Mouse (Mus musculus): ENCODE results near the gene Gm29427.

Gene Gm29427

DNA sequence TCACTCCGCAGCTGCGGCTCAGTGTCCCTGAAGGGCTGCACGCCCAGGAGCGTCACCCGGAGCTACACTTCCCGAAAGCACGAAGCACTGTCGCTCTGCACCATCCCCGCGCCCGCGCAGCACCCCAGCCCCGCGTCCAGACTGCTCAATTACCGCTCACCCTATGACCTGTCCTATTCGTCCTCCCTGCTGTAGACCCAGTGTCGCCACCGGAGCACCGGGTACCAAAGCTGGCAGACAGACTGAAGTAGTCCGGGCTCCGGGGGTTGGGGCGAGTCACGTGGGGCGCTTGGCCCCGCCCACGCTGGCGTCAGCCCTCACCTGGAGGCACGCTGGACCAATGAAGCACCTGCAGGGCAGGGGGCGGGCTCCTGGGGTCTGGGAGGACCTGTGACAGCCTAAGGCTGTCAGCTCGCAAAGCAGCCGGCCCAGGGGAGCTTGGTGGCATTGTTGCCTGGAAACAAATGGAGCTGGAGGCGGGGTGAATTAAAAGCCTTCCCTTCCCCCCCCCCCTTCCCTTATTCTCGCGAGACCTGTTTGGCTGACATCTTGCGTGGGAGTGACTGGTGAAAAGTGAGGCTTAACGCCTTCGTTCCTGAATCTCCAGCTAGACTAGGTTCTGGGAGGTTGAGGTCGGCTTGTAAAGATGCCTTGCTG, at the start of gene Gm29427:
Gene Gm29427 (minus strand): TSS at position 239 of the 657 bp plus-strand sequence.
- ATAC-seq (ENCODE audit: low TSS enrichment) = peak; percentile 77

DNA sequence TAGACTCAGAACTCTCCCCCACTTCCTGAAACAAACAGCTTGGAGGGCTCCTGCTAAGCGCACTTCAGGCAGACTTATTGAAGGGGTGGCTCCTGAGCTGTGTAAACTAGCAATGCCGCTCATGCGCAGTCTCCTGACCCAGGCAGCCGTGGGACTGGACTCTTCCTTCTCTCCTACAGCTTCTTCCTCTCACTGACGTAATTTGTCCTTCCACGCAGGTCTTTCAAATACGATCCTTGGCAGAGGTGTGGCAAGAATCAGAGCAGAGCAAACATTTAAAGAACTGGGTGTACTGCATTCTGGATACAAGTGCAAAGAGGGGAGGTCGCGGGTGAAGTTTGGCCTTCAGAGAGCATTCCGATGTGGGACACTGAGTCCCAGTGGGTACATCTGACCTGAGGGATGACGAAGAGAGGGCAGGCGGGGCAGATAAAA, 48.4 kb upstream of the Gm29427 start:
- ATAC-seq (ENCODE audit: low TSS enrichment) = no peak

DNA sequence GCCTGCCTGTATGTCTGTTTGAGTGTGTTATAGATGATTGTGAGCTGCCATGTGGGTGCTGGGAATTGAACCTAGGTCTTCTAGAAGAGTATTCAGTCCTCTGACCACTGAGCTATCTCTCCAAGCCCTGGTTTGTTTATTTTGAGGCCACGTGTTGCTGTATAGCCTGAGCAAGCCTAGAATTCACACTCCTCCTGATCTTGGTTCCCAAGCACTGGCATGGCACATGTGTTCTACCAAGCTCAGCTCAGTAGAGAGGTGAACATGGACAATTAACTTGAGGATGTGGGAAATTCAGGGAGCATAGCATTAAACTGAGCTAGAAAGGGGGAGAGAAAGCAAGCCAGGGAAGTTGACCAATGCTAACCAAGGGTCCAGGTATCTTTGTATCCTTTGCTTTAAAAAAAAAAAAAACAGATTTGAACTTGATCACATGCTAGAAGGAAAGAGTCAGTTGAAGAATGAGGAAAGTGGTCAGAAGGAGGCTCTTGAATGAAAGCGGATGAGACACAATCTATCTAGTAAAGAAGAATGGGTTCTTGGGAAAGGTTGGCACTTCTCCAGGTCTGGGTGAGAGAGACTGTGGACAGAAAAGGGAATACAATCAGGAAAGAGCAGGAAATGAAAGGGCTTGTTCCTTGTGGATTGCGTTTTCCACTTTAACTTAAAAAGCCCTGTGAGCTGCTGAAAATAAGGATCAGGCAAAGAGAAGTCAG, 46.6 kb upstream of the Gm29427 start:
- ATAC-seq (ENCODE audit: low TSS enrichment) = no peak

DNA sequence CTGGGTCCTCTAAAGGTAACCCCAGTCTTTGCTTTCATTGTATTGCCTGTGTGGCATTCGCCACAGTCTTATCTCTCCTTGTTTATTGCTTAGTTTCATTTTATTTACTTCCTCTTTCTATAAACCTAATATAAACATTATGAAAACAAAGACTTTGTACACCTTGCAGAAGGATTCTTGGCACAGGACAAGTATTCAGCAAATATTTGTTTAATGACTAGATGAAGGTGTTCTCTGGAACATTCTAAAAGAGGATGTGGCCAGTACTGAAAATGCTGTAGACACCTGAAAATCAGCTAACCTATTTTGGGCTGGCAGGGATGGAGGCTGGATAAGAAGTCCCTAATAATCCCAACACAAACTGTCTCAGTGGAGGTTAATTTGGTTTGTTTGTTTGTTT, 46.0 kb upstream of the Gm29427 start:
- ATAC-seq (ENCODE audit: low TSS enrichment) = no peak

DNA sequence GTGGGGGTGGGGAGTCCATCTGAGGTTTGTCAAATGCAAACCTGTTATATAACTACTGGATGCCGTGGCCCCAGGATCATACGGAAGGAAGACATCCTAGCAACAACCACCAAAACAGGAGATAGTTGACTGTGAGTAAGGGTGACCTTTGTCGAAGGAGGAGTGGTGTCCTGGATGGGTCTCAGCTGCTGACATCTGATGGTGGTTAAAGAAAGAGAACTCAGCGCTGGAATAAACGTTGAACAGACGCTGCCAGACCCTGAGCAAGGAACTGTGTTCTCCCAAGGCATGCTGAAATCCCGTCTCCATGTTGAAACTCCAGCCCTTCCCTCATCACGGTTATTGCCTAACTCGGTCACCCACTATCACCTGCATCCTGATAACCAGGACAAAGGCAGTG, 44.1 kb upstream of the Gm29427 start:
- ATAC-seq (ENCODE audit: low TSS enrichment) = no peak

DNA sequence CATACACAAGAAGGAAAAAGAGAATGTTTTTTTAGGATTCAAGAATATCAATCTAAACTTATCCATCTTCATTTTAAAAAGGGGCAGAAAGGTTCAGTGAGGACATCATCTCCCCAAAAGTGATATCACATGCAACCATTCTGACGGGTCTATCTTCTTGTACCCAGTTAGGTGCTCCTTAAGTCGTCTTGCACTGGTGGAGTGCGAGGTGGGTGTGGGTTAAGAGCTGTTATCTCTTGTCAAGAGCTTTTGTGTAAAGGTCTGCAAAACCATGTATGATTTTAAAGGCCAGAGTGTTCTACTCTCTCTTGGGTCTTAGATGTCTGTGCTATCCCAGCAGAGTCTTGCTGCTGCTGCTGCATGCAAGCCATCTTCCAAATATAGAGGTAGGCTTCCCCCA, 31.2 kb upstream of the Gm29427 start:
- ATAC-seq (ENCODE audit: low TSS enrichment) = no peak

DNA sequence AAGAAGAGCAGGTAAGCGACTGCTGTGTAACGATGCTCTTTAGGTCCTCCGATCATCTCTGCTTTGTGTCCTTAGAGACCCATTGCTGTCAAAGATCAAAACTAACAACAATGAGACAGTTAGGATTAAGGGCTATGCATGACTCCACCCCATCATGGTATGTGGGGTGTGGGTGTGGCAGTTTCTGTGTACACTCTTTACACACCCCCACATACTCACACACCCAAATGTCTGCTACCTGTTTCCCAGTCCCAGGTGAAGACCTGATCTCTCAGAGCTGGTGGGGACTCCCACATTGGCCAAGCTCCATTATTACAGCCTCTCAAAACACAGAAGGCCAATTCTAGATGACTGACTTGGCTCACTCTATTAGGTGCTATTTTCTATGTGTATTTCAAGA, 30.0 kb upstream of the Gm29427 start:
- ATAC-seq (ENCODE audit: low TSS enrichment) = no peak

DNA sequence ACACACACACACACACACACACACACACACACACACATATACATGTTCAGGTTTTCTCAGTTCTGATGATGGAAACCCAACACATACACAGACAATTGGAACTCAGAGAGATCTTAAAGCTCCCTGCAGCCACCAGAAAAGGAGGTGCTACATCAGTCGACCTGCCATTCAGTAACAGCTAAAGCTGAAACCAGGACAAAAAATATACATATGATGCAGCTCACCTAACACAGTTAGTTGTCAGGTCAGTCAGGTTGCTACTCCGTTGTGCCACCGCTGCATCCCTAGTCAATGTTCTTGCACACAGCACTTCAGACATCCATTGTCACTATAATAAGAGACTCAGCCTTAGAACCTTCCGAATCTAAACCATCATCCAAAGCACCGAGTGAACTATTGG, 29.4 kb upstream of the Gm29427 start:
- no peak for ATAC-seq (ENCODE audit: low TSS enrichment)

DNA sequence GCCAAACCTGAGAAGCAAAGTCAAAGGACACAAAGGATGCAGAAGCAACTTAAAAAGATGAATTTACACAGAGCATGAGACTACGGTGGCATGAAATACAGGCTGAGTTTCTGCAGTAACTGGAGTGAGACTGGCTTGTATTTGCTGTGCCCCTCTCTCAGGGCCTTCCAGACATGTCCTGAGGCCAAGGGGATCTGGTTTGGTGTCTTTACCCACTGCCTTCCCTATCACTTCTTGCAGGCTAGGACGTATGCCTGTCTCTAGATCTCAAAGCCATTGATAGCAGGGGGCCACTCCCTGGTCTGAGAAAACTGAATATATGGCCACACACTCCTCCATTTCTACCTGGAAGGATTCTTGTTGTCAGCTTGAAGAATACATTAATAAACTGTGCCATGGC, 28.6 kb upstream of the Gm29427 start:
- no peak for ATAC-seq (ENCODE audit: low TSS enrichment)

DNA sequence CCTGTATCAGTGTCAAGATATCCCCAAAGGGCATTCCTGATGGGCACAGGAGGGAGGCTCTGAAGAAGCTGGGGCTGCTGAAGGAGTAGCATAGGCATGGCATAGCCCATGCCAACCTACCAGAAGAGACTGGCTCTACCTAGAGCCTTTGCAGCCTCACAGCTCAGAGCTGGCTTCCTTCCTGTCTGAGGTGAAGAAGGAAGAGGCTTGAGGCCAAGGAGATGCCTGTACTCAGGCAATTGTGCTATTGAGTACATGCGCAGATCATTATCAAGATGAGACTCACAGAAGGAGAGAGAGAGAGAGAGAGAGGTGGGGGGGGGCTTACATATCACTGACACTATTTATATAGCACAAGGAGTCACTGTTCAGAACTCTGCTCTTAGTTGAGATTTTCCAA, 28.2 kb upstream of the Gm29427 start:
- no peak for ATAC-seq (ENCODE audit: low TSS enrichment)

DNA sequence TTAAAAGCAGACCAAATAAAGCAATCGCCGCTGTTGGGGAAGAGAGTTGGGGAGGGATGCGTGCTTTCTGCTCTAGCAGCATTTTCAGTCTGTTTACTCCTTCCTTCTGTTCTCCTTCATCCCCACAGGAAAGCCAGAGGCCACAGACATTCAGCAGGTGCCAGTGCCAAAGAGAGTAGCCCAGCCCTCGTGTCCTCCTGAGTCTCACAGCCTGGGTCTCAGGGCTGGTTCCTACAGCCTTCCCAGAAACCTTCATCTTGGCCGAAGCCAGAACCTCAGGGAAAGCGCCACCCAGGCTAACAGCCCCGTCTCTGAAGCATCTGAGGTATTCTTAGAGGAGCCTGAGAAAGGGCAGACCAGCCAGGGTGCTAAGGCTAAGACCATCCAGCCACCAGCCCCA, 26.6 kb upstream of the Gm29427 start:
- ATAC-seq (ENCODE audit: low TSS enrichment) = no peak

DNA sequence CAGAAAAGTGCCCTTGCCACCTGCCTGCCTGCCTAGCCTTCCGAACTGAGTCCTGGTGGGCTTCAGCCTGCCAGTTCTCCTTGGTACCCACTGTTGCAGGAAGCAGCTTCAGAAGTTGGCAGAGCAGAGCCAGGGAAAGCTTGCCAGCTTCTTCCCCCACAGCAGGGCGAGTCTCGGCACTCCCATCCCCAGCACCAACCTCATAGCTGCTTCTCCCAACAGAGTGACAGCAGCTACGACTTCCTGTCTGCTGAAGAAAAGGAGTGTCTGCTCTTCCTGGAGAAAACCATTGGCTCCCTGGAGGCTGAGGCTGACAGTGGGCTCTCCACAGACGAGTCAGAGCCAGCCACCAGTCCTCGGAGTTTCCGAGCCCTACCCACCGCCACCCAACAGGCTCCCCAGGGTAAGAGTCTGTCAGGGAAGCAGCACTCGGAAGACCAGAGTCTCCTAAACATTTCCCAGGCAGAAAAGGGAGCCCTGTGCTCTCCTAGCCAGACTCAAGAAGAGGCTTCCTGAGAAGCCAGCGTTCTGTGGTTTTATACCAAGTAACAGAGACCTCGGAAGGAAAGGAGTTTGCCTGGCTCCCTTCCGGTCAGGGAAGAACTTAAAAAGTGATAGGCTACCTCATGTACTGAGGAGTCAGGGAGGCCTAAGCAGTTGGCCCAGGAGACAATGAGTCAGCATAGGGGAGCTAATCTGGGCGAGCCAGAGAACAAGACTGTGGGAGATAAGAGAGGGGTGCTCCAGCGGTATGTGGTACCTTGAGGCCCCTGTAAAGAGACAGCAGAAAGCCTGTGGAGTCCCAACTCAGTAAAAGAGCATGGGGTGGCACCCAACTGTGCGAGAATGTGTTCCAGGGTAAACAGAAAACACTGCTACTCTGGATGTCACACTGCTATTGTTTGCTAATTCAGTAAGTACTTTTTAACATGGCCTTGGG, 25.5 kb upstream of the Gm29427 start:
- peak; percentile 97 for ATAC-seq (ENCODE audit: low TSS enrichment)

DNA sequence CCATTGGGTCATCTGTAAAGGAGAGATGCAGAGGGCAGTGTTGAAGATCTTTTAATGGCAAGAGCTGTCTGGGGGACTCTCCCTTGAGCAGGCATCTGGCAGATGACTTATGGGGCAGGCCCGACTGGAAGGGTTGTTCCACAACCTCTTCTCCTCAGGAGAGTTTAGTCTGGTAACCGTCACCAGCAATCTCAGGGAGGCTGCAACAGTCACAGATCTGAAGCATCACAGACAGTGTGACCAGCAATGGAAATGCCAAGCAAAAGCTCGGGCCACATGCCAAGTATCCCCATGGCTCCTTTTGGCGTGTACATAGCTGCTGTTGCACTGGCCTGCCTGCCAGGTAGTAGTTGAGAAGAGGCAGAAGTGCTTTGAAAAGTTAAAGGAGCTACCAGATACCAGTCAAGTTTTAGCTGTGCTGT, 24.6 kb upstream of the Gm29427 start:
- peak; percentile 21; the same call in 1 of the 2 replicates for ATAC-seq (ENCODE audit: low TSS enrichment)

DNA sequence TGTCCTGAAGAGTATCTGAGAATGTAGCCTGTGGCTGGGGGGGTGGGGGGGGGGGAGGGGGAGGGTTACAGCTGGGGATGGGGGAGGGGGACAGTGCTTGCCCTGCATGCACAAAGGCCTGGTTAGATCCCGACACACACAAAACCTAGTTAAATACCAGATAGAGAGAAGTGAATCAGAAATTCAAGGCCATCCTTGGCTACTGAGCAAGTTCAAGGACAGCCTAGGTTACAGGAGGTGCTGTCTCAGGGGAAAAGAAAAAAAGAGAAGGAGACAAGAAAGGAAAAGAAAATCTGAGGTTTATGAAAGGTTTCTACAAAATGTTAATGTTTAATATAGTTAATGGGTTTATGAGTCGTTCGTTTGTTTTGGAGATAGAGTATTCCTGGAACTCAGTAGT, 24.0 kb upstream of the Gm29427 start:
- ATAC-seq (ENCODE audit: low TSS enrichment) = no peak

DNA sequence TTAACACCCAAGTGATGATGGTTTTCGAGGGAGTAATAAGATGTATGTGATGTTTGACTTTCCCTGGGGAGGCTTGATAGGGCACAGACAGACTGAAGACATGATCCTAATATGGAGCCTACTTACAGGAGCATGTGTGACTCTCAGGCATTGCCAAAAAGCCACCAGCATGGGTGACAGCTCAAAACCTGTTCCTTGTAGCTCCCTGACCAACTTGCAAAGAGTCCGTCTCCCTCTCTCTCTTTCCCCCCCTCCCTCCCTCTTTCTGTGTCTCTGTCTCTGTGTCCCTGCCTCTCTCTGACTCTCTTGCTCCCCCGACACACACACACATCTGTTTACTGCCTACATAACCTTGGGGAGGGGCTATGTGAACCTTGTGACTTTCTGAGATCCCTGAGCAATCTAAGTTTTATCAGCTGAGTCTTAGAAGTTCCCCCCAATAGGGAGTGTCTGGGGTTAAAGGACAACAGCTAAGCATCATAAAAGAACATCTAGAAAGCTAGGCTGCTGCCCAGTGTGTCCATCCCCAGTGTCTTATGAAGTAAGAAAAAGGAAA, 23.0 kb upstream of the Gm29427 start:
- no peak for ATAC-seq (ENCODE audit: low TSS enrichment)

DNA sequence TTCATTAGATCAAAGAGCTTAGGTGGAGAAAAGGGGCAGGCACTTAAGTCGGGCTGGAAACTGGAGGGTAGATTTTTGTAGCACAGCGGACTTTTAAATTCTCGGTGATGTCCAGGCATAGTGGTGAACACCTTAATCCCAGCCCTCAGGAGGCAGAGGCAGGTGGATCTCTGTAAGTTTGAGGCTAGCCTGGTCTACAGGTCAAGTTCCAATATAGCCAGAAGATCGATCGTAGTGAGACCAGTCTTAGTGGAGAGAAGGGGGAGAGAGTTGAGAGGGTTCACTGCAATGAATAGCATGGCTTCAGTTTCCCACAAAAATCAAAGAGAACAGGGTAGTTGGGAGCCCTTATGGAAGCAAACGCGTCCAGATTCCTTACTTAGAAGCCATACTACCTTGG, 22.3 kb upstream of the Gm29427 start:
- no peak for ATAC-seq (ENCODE audit: low TSS enrichment)

DNA sequence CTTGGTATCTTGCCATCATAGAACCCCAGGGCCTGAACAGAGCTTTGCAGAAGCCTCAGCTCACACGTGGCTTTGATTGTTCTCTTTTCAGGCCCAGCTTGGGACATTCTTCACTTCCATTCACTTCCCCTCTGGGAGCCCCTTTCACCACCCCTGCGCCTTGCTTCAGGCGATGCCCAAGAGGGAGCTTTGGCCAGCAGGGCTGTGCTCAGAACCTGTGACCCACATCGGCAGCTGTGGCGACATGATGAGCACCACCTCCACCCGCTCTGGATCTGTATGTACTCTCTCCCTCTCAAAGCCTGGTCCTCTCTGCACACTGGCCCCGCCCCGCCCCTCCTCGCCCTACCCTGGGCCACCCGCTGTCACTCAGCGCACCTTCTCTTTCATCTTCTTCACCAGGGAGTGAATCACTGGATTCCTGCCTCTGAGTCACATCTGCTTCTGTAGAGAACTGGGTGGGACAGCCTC, 21.8 kb upstream of the Gm29427 start:
- ATAC-seq (ENCODE audit: low TSS enrichment) = no peak

DNA sequence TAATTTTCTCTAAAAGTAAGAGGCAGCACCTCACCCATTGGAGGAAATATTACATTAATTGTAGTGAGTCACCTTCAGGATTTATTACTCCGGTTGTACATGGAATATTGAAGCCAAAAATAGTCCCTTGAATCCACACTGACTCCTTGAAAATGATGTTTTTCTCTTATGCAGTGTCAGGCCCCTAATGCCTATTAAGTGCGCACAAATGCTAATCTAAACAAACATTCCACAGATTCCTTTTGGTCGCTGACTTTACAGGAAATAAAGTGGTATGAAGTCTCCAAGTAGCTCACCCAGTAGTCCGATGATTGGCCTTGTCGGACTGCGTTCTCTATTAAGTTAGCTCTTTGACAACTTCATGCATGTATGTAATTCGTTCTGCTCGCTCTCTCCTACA, 19.3 kb upstream of the Gm29427 start:
- no peak for ATAC-seq (ENCODE audit: low TSS enrichment)

DNA sequence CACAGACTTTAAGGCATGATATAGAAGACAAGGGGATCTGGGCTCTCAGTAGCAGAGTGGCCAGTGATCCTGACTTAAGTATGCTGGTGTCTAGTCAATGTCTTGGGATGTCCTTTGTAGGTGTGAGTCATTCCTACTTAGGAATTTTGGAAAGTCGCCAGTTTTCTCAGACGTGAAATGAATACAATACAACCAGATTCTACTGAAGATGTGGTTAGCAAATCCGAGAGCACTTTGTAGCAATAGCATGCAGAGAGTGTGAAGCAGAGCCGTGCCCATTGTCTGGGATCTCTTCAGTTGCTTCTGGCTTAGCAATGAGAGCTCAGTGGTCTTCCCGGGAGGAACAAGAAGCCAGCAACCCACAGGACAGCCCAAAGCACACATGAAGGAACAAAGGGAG, 18.9 kb upstream of the Gm29427 start:
- no peak for ATAC-seq (ENCODE audit: low TSS enrichment)

DNA sequence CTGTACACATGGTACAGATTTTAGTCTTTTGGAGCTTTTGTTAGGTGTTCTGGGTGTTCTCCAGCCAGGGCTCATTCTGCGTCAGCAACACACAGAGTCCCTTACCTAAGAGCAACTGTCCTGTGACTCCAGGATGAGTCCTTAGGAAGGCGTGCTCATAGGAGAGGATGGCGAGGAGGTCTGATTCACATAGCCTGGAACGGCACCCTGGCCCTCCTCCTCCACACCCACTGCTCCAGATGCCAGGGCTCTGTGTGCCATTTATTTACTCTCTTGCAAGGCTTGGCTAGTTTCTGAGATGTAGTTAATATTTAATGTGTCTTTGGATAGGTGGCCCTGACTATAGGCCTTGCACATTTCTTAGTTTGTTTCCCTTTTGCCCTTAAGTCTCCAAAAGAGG, 18.1 kb upstream of the Gm29427 start:
- peak; percentile 72 for ATAC-seq (ENCODE audit: low TSS enrichment)

DNA sequence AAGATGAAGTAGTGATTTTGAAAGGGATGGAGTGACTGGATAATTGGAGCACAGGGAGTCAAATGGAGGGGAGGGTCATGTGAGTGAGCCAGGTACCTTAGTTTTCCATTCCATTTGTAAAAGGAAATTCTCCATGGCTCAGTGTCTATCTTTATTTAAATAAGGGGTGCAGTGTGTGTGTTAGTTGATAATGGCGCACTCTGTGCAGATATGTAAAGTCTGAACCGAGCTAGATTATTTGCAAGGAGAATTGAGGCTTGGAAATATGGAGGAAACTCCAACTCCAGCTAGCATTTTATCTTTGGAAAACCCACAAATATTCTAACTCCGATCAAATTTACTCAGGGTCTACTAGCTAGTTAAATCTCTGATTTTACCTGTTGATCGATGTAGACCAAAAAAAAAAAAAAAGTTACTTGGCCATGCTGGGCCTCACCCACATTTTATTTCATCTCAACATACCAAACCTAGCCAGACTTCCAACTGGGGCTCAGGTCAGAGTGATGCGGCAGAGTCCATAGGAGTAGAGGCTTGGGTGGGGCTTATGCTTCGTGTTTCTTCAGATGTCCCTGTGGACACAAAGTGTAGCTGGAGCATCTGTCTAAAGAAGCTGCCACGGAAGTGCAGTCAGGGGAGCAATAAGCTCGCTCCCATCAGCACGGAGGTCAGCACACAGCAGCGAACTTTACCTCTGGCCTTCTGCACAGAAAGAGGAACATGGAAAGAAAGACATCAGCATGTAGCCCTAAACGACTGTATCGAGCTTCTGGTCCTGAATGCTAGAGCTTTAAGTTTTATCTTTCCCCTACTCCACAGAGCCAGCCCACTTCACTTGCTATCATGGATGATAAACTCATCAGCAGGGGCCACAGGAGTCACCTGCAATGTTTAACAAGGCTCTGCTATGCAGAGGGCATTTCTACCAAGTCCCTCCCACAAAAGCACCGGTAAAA, 17.4 kb upstream of the Gm29427 start:
- no peak for ATAC-seq (ENCODE audit: low TSS enrichment)
